Comparison of ENCODE assay signal across 8 mouse cellular contexts in genomic region chr17:35763866-35764265, GRCm38 (mm10). TPM values are rescaled to one million over a fixed set of nuclear protein-coding genes. Genes with fewer than 3 reads are reported as not detected.
DNase-seq lines count a peak whose midpoint lies in the region; ATAC-seq lines count a peak whose summit lies in the region.
"Had no signal": no experiment of that assay in that cellular context is flagged by ENCODE, and none has a peak within 500 bp of the region (broad histone marks: within the 10 kb centered on the region; RNA-seq: fewer than 3 reads in every experiment).

No protein-coding gene starts in this region.

- H3K4me1 ChIP-seq in liver, embryonic 12.5 days: peaks cover 41% of the 10 kb centered on the region

- no peaks in the 10 kb centered on the region for H3K36me3 ChIP-seq in liver, embryonic 12.5 days
- H3K36me3 ChIP-seq: lung, embryonic 15.5 days had no signal

- H3K27me3 ChIP-seq in liver, embryonic 12.5 days (replicated peaks): no peaks in the 10 kb centered on the region
- H3K27me3 ChIP-seq: lung, embryonic 15.5 days had no signal

- no peak overlapping the region for H3K4me3 ChIP-seq in liver, embryonic 12.5 days
- H3K4me3 ChIP-seq: lung, embryonic 15.5 days had no signal

- no peak for ATAC-seq in liver, embryonic 12.5 days
- ATAC-seq in granulocyte monocyte progenitor cell, adult 5-6 weeks (replicated peaks; ENCODE audit: poor library complexity, severe bottlenecking): peak; percentile 47

- intact Hi-C loops in left cerebral cortex, postnatal 25 days (cut with DNase I): no loop called here

- no peak overlapping the region for H3K9ac ChIP-seq in liver, embryonic 12.5 days
- H3K9ac ChIP-seq: lung, embryonic 15.5 days had no signal

- peaks cover 7% of the 10 kb centered on the region; the same call in 1 of the 2 replicates for H3K9me3 ChIP-seq in liver, embryonic 12.5 days (replicated peaks)
- H3K9me3 ChIP-seq: lung, embryonic 15.5 days had no signal

- no peak overlapping the region for H3K4me2 ChIP-seq in liver, embryonic 12.5 days
- H3K4me2 ChIP-seq: lung, embryonic 15.5 days had no signal

- H3K27ac ChIP-seq in liver, embryonic 12.5 days: no peak overlapping the region
- H3K27ac ChIP-seq: lung, embryonic 15.5 days had no signal

- peak; percentile 46 for DNase-seq in liver
- DNase-seq in NIH3T3 (ENCODE audit: low read depth): peak; percentile 60
- DNase-seq in natural killer cell, adult 2 months (ENCODE audit: low spot score in 2 of 2): peak; percentile 77 to 84
- DNase-seq in layer of hippocampus, postnatal 25 days (ENCODE audit: extremely low spot score in 1 of 2, low spot score in 1 of 2): no peak
- DNase-seq in left cerebral cortex, postnatal 25 days (ENCODE audit: low spot score in 2 of 2): no peak

- 30% methylated on average over 6 of the region's 6 CpGs for WGBS in liver, embryonic 12.5 days (ENCODE audit: insufficient replicate concordance)

RNA-seq across cellular contexts. Expression of gene Ier3, which starts 57.6 kb away (rescaled TPM):
- 16.8 and 19.9 TPM in 2 replicates for polyA plus RNA-seq in liver, embryonic 12.5 days (2016; fragmentation: Nextera tagmentation; extraction: Ambion mirVana)
- total RNA-seq in granulocyte monocyte progenitor cell, adult 5-6 weeks (2014; fragmentation: Nextera tagmentation): 4.6 and 18.1 TPM in 2 replicates
- 44.3 and 53.7 TPM in 2 replicates for total RNA-seq in granulocyte monocyte progenitor cell, adult 5-6 weeks (2017)
- 1 to 10 TPM; 3.2 to 5.1 TPM for total RNA-seq in layer of hippocampus, postnatal 25 days (2021)
- total RNA-seq in left cerebral cortex, postnatal 25 days (2021): 10 to 100 TPM; 11.2 to 12.5 TPM

RNA-seq across cellular contexts. Expression of gene Flot1, which starts 59.2 kb away (rescaled TPM):
- polyA plus RNA-seq in liver, embryonic 12.5 days (2016; fragmentation: Nextera tagmentation; extraction: Ambion mirVana): 38.0 and 43.1 TPM in 2 replicates
- 66.8 and 109 TPM in 2 replicates for total RNA-seq in granulocyte monocyte progenitor cell, adult 5-6 weeks (2014; fragmentation: Nextera tagmentation)
- total RNA-seq in granulocyte monocyte progenitor cell, adult 5-6 weeks (2017): 58.3 and 63.6 TPM in 2 replicates
- total RNA-seq in layer of hippocampus, postnatal 25 days (2021): 100 to 1,000 TPM; 122 to 132 TPM
- 100 to 1,000 TPM; 120 to 137 TPM for total RNA-seq in left cerebral cortex, postnatal 25 days (2021)

RNA-seq across cellular contexts. Expression of gene Ddr1, which starts 59.4 kb away (rescaled TPM):
- 5.7 and 6.1 TPM in 2 replicates for polyA plus RNA-seq in liver, embryonic 12.5 days (2016; fragmentation: Nextera tagmentation; extraction: Ambion mirVana)
- total RNA-seq in granulocyte monocyte progenitor cell, adult 5-6 weeks (2014; fragmentation: Nextera tagmentation): not detected in 2 replicates
- not detected in 2 replicates for total RNA-seq in granulocyte monocyte progenitor cell, adult 5-6 weeks (2017)
- total RNA-seq in layer of hippocampus, postnatal 25 days (2021): 10 to 100 TPM; 78.5 to 82.0 TPM
- 10 to 100 TPM; 51.9 to 55.4 TPM for total RNA-seq in left cerebral cortex, postnatal 25 days (2021)

Comparison
In these comparisons a context has a peak if more than half of its experiments do, and no peak if none do; other contexts are left out.
1. DNase-seq: peak in liver (single experiment), NIH3T3 (single experiment) and natural killer cell, adult 2 months (2 of 2); none in layer of hippocampus, postnatal 25 days (0 of 2) and left cerebral cortex, postnatal 25 days (0 of 2).
2. RNA of gene Ddr1, which starts 59.4 kb away (total RNA-seq): 78.5 to 82.0 TPM in layer of hippocampus, postnatal 25 days and 51.9 to 55.4 TPM in left cerebral cortex, postnatal 25 days; not detected in granulocyte monocyte progenitor cell, adult 5-6 weeks; every median in the first group is over 10 times any median in the second.